Mouse (Mus musculus) left cerebral cortex, postnatal 25 days (tissue): ENCODE results near the gene Vmn1r210. TPM values are rescaled to one million over a fixed set of nuclear protein-coding genes. Genes with fewer than 3 reads are reported as not detected.
"Not testable (repeated sequence)": the region's sequence is repeated elsewhere in the genome, so short reads cannot be mapped to it uniquely, and the experiment has no call there.

Experiments
- DNase-seq, 2 experiments: peaks; one replicate each; pipeline ENCODE4 v3.0.0; 2022; ENCODE audit warnings: low spot score in 2 of 2, mixed read lengths in 1 of 2
- intact Hi-C: fragments of 180-260 bp; cut with DNase I; formaldehyde crosslinking; loops from one replicate; pipeline ENCODE4 v1.15.1; 2025
- total RNA-seq, 2 experiments: library from RNA; stranded (reverse); gene quantifications; 2 replicates each; pipeline ENCODE4 v1.2.3; 2021

Gene Vmn1r210
- not detected for total RNA-seq

GRCm38 (mm10) chr13:22831248-22831647, at the start of gene Vmn1r210:
Gene Vmn1r210 (minus strand): TSS chr13:22831348.
- no peak for DNase-seq
- intact Hi-C loops = no loop called here

DNA sequence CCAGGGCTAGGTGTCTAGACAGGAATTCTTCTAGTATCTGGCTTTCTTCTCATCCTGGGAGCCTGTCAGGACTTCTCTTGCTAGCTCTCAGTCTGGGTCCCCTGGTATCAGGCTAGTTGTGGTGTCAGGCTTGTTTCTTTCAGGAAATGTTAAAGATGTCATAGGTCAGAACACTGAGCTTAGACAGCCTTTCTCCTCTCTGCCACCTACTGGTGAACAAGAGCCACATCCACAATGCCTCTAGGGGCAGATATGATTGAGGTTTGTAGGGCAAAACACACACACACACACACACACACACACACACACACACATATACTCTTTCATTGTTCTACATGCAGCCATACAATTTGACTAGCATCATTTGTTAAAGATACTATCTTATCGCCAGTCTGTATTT, 48.1 kb upstream of the Vmn1r210 start:
- intact Hi-C loops = no loop called here
- DNase-seq = no peak

- no peak for DNase-seq
- intact Hi-C loops = no loop called here
Observed at GRCm38 (mm10) chr13:22857461-22857860, 26.3 kb upstream of the Vmn1r210 start, which contains the start of gene Vmn1r211. Gene Vmn1r211 (minus strand): TSS chr13:22857561.

- intact Hi-C loops = no loop called here
- no peak for DNase-seq
Observed at GRCm38 (mm10) chr13:22854760-22855159, 23.6 kb upstream of the Vmn1r210 start.

DNA sequence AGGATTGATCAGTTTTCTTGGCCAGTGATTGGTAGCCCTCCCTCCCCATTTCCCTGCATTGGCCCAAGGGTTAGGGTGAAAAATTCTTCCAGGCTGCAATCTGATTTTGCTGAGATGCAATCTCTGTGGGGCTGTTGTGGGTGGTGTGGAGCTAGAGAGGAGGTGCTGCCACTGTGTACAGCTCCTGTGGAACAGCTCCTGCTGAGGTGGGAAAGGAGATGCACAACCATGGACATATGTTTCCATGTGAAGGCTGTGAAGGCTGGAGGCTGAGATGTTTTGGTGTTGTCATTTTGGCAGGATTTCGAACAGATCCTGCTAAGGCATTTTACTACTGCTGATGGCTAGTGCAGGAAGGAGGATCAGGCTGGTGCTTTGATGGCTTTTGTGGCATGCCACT, 15.7 kb upstream of the Vmn1r210 start:
- intact Hi-C loops = no loop called here
- peak in 1 of 2 experiments; percentile 24 for DNase-seq

DNA sequence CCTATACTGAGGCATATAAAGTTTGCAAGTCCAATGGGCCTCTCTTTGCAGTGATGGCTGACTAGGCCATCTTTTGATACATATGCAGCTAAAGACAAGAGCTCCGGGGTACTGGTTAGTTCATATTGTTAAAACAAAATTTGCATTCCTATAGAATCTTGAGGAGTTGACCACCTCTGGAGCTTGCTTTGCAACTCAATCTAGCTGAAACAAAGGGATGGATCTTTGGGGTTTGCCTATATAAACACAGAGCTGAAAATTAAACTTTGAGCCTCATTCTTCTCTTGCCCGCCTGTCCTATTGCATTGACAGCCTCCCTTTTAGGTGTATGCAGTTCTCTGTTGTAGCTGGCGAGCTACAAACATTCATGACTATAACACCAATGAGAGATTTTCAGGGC, 13.2 kb upstream of the Vmn1r210 start:
- intact Hi-C loops, DNase-seq: not testable (repeated sequence)

GRCm38 (mm10) chr13:22829395-22829794, 1.8 kb downstream of the Vmn1r210 start:
- DNase-seq, intact Hi-C loops: not testable (repeated sequence)

DNA sequence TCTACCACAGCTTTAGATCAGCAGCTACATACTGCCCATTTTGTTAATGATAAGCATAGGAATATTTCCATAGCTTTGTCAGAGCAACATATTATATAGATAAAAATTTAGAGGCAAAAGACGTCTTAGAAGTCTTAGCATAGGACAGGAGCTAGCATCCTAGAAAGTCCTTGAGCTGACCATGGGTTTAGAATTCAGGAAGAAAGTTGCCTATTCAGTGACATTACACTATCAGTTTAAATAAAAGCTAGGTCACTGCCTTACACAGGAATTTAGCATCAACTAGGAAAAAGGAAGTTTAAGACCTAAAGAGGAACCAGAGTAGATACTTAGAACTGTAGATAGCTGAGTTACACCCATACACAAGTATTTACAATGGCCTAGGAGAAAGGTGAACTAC, 9.5 kb downstream of the Vmn1r210 start:
- DNase-seq, intact Hi-C loops: not testable (repeated sequence)

- DNase-seq, intact Hi-C loops: not testable (repeated sequence)
Observed at GRCm38 (mm10) chr13:22809582-22809981, 21.6 kb downstream of the Vmn1r210 start, which contains the start of gene Vmn1r209. Gene Vmn1r209 (minus strand): TSS chr13:22809682.

- DNase-seq, intact Hi-C loops: not testable (repeated sequence)
Observed at GRCm38 (mm10) chr13:22788096-22788495, 43.1 kb downstream of the Vmn1r210 start.

DNA sequence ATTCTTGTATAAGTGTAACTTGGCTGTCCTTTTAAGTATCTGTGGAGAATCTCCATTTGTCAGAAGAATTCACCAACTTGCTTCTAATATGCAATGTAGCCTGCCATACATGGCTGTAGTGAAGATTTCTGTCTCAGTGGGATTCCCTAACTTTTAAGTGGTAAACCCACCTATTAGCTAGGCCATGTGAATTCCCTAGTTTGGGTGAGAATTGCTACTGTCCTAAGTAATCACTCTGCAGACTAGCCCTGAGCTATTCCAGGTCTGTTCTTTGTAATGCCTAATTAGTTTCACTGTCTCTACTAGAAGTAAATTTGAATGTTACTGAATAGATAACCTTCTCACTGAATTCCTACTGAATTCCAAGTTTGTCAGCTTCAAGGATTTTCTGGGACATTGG, 47.0 kb downstream of the Vmn1r210 start:
- DNase-seq = not testable (repeated sequence)
- intact Hi-C loops = loop anchor here (5.0 kb wide), 1 partner anchor 87 kb away; no protein-coding TSS in a partner anchor

DNA sequence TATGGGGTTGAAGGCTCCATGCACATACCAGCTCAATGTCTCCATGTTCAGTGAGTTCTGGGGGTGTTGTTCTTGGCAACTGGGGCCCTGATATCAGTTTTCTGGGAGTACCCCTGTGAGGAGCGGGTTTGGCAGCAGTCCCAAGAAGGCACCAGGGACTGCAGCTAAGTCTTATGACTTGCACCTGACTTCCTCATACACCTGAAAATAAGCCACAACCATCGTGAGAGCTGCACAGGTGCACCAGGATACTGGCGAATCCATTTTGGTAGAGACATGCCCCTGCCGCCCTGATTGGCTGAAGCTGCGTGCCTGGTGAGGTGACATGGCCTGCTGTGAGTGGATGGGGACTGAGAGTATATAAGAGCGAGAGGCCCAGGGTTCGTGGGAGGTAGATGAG, 53.8 kb downstream of the Vmn1r210 start, which contains the start of gene Vmn1r208:
Gene Vmn1r208, minus strand, starts transcription at position 101 of the 400 bp plus-strand sequence.
- DNase-seq, intact Hi-C loops: not testable (repeated sequence)

Other genes starting within 250 kb of the Vmn1r210 start
- not detected for gene Vmn1r205, start 238.3 kb downstream of the Vmn1r210 start, total RNA-seq
- gene Vmn1r206, start 207.1 kb downstream of the Vmn1r210 start, total RNA-seq = under 1 TPM in 1 of 2 experiments, not detected in 1; 0.32 TPM
- gene Vmn1r207-ps, start 101.7 kb downstream of the Vmn1r210 start, total RNA-seq = under 1 TPM; 0.07 to 0.11 TPM
- not detected for gene Vmn1r208, start 53.9 kb downstream of the Vmn1r210 start, total RNA-seq
- gene Vmn1r209, start 21.7 kb downstream of the Vmn1r210 start, total RNA-seq = under 1 TPM in 1 of 2 experiments, not detected in 1; 0.07 TPM
- gene Vmn1r211, start 26.2 kb upstream of the Vmn1r210 start, total RNA-seq = not detected
- gene Vmn1r212, start 52.9 kb upstream of the Vmn1r210 start, total RNA-seq = not detected
- gene Vmn1r213, start 176.3 kb upstream of the Vmn1r210 start, total RNA-seq = not detected
- gene Vmn1r214, start 199.1 kb upstream of the Vmn1r210 start, total RNA-seq = not detected
- not detected for gene Vmn1r215, start 236.7 kb upstream of the Vmn1r210 start, total RNA-seq